Mouse (Mus musculus) lung, postnatal 4 days (tissue): ENCODE measurements at regions not wholly inside any gene's neighbourhood (a gene's known extent, or its start where the extent isn't known, plus 50 kb on each side); places are given as distances from the start of the nearest gene placed in this dataset.

Source experiments
- DNase-seq, 2 experiments: peaks; one replicate each; pipeline ENCODE4 v3.0.0; 2021

- no peak for DNase-seq
Measured at GRCm38 (mm10) chr10:120612351-120612750, 136.1 kb upstream of the Hmga2 start.

DNA sequence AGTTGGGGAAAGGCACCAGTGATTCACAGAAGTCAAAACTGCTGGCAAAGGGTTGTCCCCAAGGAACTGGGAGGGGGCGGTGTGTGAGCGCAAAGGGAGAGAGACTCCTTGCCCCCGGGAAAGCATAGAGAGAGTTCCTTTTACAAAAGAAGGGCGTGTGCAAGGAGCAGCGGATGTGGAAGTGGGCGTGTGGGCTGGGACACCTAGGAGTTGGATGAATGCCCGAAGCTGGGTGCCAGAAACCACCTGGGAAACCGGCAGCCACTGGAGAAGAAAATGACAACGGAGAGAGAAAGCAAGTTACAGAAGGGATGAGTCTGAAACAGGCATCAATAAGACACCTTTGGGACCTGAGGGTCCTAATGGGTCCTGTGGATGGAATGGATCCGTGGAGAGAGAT lies 133.8 kb upstream of the Hmga2 start:
- no peak for DNase-seq

- no peak for DNase-seq
Measured at GRCm38 (mm10) chr10:120604506-120604905, 128.2 kb upstream of the Hmga2 start.

- no peak for DNase-seq
Measured at GRCm38 (mm10) chr10:120603167-120603566, 126.9 kb upstream of the Hmga2 start.

- no peak for DNase-seq
Measured at GRCm38 (mm10) chr10:120600735-120601134, 124.5 kb upstream of the Hmga2 start.

GRCm38 (mm10) chr10:120599551-120599950 lies 123.3 kb upstream of the Hmga2 start:
- DNase-seq: no peak

DNA sequence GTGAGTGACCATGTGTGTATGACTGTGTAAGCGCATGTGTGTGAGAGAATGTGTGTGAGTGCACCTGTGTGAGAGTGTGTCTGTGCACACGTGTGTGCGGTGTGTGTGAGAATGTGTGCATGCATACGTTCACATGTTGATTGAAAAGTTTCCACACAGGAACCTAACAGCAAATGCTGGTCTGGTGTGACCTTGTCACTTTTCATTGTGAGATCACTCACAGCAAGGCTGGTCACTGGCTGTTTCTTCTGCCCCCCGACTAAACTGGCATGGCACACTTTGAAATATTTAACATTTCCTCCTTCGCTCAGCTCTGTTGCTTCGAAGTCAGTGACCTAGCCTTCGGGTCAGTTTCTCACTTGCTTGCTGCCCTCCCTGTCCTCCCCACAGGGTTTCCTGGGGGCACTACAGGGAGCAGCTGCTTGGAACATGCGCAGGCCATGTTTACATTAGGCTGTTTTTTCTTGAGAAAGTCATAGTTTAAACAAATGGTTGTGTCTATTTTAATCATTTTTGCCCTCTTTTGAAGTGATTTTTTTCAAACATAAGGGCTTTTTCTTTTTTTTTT lies 121.1 kb upstream of the Hmga2 start:
- DNase-seq: peak; percentile 13 to 54

DNA sequence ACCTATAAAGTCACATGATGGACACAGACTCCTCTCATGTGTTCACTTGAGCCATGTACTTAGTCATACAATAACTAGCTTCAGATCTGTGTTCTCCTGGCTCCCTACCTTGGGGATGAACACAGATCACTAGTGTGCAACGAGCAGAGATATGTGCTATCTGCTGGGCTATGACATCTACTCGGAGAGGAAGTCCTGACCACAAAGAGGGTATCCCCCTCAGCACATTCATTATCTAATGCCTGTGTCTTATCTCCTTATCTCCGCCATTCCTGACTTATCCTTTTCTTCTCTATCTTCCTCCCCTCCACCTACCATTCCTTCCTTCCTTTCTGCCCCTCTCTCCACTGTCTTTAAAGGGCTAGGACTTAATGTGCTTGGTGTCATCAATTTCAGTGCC lies 118.9 kb upstream of the Hmga2 start:
- no peak for DNase-seq

GRCm38 (mm10) chr10:120593876-120594275 lies 117.6 kb upstream of the Hmga2 start:
- no peak for DNase-seq

DNA sequence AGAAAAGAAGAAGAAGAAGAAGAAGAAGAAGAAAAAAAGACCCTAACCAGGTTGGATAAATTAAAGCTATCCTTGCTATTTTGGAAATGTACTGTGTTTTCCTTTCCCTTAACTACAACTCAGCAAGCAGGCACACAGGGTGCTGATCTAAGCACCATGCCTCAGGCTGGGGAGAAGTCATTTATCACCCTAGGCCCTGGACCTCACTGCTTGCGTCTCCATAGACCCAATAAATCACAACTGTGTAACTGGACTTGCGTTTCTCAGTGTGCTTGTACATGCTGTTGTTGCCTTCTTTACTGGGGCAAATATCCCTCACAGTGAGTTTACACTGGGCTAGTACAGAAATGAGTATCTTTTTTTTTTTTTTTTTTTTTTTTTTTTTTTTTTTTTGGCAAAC lies 113.4 kb upstream of the Hmga2 start:
- DNase-seq: no peak

GRCm38 (mm10) chr10:120587854-120588633 lies 111.8 kb upstream of the Hmga2 start:
- no peak for DNase-seq

DNA sequence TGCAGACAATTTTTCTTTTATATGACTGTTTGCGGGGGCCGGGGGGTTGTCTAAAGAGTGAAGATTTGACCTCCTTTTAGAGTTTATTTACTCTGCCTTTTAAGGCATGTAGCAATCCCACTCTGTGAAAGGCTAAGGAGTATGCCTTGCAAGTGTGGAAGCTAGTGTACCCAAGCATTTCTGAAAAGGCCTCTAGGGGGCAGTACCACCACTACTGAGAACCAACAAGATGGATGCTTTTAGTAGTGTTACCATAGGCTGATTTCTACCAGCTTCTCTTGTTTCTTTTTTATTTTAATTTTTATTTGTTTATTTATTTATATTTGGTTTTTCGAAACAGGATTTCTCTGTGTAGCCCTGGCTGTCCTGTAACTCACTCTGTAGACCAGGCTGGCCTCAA lies 110.9 kb upstream of the Hmga2 start:
- DNase-seq: peak in 1 of 2 experiments; percentile 52

GRCm38 (mm10) chr10:120582497-120582896 lies 106.2 kb upstream of the Hmga2 start:
- DNase-seq: peak; percentile 63 to 67

DNA sequence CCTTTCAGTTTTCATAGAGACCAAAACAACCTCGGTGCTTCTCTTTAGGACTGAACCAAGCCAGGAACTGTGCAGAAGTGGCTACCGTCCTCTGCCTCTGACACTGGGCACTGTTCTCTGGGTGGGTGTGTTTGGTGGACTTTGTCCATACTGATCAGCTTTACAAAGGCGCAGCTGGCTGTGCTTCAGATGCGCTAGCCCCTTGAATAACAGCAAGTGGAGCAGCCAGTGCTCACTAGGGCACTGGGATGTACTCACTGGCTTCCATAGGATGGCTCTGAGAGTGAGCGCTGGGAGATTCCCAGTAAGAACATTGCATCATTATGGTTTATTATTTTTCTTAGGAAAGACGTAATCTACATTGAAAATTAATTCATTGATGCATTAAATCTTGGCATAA lies 105.3 kb upstream of the Hmga2 start:
- no peak for DNase-seq

DNA sequence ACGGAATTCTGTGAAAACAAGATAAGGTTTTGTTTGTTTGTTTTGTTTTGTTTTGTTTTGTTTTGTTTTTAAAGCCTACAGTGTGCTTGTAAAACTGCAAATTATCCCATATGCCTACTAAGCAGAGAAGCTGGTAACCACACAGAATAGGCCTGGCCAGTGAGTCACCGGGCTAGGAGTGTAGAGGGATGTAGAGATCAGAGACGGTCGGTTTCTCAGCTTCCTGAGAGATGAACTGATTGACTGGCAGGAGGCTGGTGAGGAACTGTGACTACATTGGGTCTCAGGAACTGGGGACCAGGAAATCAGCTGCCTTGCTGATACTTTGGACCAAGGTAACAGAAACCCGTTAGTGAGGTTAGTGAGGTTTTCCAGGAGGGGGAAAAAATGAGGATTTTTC lies 100.6 kb upstream of the Hmga2 start:
- no peak for DNase-seq

DNA sequence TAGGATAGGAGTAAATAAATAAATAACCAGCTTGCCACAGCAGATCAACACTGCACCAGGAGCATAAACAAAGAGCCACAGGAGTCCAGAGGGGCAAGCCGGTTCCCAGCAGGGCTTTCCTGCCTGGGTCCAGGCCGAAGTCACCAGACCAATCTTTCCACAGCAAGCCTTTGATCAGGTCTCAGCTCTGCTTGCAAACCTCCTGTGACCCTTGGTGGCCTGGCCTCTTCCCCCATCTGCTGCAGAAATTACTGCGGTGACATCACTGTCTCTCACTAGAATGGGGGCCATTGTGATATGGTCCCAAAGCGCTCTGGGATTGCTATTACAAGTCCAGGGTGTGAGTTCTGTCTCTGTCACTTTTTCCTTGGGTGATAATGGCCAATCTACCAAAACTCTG lies 99.9 kb upstream of the Hmga2 start:
- DNase-seq: no peak

GRCm38 (mm10) chr10:120571340-120571739 lies 95.1 kb upstream of the Hmga2 start:
- no peak for DNase-seq

DNA sequence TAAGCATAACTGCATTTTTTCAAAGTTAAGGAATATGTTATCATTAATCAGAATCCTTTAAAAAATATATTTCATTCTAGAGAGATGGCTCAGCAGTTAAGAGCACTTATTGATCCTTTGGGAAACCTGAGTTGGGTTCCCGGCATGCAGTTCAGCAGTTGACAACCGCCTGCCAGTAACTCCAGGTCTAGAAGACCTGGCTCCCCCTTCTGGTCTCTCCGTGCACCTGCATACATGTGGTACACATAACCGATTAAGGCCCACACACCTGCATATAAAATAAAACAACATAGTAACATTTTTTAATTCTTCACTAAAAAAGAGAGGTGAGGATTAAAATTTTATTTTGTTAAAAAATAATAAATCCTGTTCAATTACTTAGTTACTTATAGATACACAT lies 89.7 kb upstream of the Hmga2 start:
- DNase-seq: no peak

GRCm38 (mm10) chr10:120564859-120565258 lies 88.6 kb upstream of the Hmga2 start:
- DNase-seq: no peak

GRCm38 (mm10) chr10:120563926-120564325 lies 87.7 kb upstream of the Hmga2 start:
- no peak for DNase-seq

GRCm38 (mm10) chr10:120561821-120562220 lies 85.6 kb upstream of the Hmga2 start:
- DNase-seq: no peak

DNA sequence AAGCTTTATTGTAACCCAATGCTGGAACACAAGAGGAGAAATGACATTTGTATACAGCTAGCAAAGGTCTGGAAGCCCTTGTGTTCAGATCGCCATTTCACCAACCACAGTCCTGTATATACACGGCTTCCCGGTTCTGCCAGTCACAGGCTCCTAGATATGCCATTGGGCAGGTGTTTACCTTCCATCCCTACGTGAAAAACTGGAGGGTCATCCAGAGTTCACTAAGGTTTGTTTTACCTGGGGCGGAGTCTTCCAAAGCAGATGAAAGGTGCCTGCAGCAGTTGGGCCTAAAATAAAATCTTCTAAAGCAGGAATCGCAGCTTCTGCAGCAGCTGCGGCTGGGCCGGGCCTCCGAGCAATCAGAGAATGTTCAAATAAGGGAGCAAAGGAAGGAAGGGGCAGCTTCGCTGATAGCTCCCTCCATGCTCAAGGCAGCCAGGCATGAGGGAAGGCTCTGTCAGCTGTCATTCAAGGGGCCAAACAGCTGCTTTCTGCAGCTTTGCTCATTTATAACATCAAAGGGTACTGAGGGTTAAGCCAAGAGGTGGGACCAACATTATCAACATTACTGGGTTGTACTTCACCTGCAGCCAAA lies 81.7 kb upstream of the Hmga2 start:
- no peak for DNase-seq

- no peak for DNase-seq
Measured at GRCm38 (mm10) chr10:120556116-120556515, 79.8 kb upstream of the Hmga2 start.

DNA sequence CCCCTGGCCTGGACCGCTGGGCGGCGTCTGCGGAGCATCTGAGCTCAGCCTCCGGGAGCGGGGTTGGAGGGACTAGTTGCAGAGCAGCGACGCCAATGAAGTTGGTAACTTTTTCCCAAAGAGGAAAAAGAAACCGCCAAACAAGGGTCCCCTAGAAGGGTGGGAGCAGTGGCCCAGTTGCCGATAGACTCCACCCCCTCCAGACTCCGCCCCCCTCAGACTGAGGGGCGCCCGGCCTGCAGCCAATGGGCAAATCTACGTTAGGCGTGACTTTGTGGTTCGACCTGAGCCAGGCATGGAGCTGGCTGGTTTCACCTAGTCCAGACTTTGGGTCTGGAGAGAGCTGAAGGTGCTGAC lies 76.8 kb upstream of the Hmga2 start:
- peak; percentile 24 to 44 for DNase-seq
